Mouse (Mus musculus) embryonic facial prominence, embryonic 15.5 days (tissue): ENCODE data around the gene Pdss2. TPM values are rescaled to one million over a fixed set of nuclear protein-coding genes. Genes with fewer than 3 reads are reported as not detected.

Source experiments
- ATAC-seq: fragments of 200-750 bp; cut with Nextera tagmentation; 2 replicates; pipeline ENCODE4 v1.8.0; 2017; ENCODE audit warnings: low read depth, moderate TSS enrichment; ENCODE audit not compliant: insufficient number of reproducible peaks, low FRiP score, low TSS enrichment
- H3K27ac ChIP-seq: fragments of 300-500 bp; sonication (generic); replicated peaks from 2 replicates; pipeline ENCODE4 v1.5.1; 2015; ENCODE audit warnings: mild to moderate bottlenecking, inconsistent platforms
- H3K27me3 ChIP-seq: fragments of 300-500 bp; sonication (generic); 2 replicates; pipeline ENCODE4 v1.6.1; 2015; ENCODE audit warnings: inconsistent platforms
- H3K36me3 ChIP-seq: fragments of 300-500 bp; sonication (generic); 2 replicates; pipeline ENCODE4 v1.6.1; 2015; ENCODE audit warnings: mild to moderate bottlenecking, inconsistent platforms
- H3K4me1 ChIP-seq: fragments of 300-500 bp; sonication (generic); 2 replicates; pipeline ENCODE4 v1.6.1; 2015; ENCODE audit warnings: inconsistent platforms
- H3K4me2 ChIP-seq: fragments of 300-500 bp; sonication (generic); replicated peaks from 2 replicates; pipeline ENCODE4 v1.6.1; 2015; ENCODE audit warnings: mild to moderate bottlenecking, inconsistent platforms
- H3K4me3 ChIP-seq: fragments of 300-500 bp; sonication (generic); replicated peaks from 2 replicates; pipeline ENCODE4 v1.5.1; 2015; ENCODE audit warnings: mild to moderate bottlenecking, inconsistent platforms
- H3K9ac ChIP-seq: fragments of 300-500 bp; sonication (generic); 2 replicates; pipeline ENCODE4 v1.6.1; 2015; ENCODE audit warnings: inconsistent platforms
- H3K9me3 ChIP-seq: fragments of 300-500 bp; sonication (generic); replicated peaks from 2 replicates; pipeline ENCODE4 v1.6.1; 2016; ENCODE audit warnings: inconsistent platforms
- WGBS: fragments of 180-500 bp; shearing (Covaris S2); methylation state at CpG from one replicate; pipeline ENCODE4 v1.1.7; 2015; 5-methylcytosine and 5-hydroxymethylcytosine counted together
- polyA plus RNA-seq: library from polyadenylated mRNA; unstranded; fragments of >200 nt; fragmentation: Nextera tagmentation; extraction: Ambion mirVana; gene quantifications from 2 replicates; pipeline ENCODE4 v1.2.1, GENCODE M21; 2015

Gene Pdss2
- polyA plus RNA-seq, 1 experiment from 2014 or later: 11.2 TPM

DNA sequence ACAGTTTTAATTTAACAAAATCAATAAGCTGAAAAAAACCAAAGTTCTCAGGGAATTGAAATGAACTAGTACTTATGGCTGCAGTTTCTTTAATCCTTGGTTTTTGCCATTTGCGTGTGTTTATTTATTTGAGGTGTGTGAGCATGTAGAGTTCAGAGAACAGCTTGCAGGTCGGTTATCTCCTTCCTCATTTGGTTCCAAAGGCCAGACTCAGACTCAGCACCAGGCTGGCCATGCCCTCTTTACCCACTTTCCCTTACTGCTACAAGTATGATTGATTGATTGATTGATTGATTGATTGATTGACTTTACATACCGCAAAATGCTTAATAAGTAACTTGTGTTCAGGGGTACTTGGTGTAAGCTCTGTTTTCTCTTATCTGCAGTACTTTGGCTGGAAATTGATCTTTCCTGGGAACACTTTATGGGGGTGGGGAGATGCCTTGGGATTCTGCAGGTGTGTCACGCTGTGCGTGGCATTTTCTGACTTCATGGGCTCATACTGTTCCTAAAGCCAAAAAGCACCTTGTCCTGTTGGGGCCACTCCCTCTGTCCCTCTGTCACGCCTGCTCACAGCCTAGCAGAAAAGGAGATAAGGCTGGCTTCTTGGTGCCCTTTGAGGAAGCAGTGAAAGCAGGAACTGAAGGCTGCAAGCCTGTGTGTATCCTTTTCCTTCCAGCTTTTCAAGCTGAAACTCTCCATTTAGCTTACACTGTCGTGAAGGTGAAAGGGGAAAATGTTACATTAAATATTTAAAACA lies 91.6 kb downstream of the Pdss2 start:
- Histone ChIP-seq H3K36me3 (no peaks in the 10 kb centered on the region), H3K27ac (no peak overlapping the region), H3K9me3 (no peaks in the 10 kb centered on the region), H3K4me2 (no peak overlapping the region), H3K27me3 (no peaks in the 10 kb centered on the region), H3K9ac (no peak overlapping the region), H3K4me3 (no peak overlapping the region), H3K4me1 (no peaks in the 10 kb centered on the region)
- 65% methylated on average over 7 of the region's 7 CpGs for WGBS
- no peak for ATAC-seq

DNA sequence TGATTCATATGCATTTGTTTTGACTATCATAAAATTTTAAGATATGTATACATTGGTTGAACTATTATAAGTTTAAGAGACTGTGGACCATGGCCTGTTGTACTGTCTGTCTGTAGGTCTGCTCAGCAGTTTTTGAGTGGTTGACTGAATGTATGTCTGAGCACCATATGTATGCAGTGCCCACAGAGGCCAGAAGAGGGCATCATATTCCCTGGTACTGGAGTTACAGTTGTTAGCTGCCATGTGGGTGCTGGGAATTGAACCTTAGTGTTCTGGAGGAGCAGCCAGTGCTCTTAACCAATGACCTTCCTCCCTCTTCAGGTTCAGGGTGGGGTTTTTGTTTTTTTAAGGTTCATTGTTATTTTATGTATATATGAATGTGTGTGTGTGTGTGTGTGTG lies 93.9 kb downstream of the Pdss2 start:
- Histone ChIP-seq H3K4me1 (no peaks in the 10 kb centered on the region), H3K9ac (no peak overlapping the region), H3K4me3 (no peak overlapping the region), H3K27ac (no peak overlapping the region), H3K36me3 (no peaks in the 10 kb centered on the region), H3K4me2 (no peak overlapping the region), H3K9me3 (no peaks in the 10 kb centered on the region), H3K27me3 (no peaks in the 10 kb centered on the region)
- no peak for ATAC-seq

GRCm38 (mm10) chr10:43317327-43317951 lies 96.2 kb downstream of the Pdss2 start:
- Histone ChIP-seq H3K27ac (no peak overlapping the region), H3K36me3 (no peaks in the 10 kb centered on the region), H3K4me1 (no peaks in the 10 kb centered on the region), H3K27me3 (no peaks in the 10 kb centered on the region), H3K4me3 (no peak overlapping the region), H3K9ac (no peak overlapping the region), H3K4me2 (no peak overlapping the region), H3K9me3 (no peaks in the 10 kb centered on the region)
- 73% methylated on average over 9 of the region's 9 CpGs for whole genome bisulfite sequencing
- ATAC-seq: no peak

DNA sequence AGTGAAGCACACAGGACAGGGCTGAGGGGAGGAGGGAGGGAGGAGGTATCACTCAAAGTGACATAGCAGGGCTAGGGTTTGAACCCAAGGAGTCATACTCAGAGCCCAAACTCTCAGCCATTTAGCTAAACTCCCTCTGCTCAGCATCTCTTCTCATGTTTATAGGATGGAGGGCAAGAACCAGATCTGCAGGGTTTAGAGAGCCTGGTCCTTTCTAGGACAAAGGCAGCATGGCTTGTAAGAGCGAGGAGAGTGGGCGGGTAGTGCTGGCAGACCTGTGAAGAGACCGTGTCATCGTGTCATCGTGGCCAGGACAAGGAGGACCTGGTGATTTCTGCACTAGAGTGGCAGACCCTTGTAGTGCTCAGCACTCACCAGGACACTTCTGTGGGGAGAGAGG lies 99.7 kb downstream of the Pdss2 start:
- Histone ChIP-seq H3K4me3 (no peak overlapping the region), H3K36me3 (no peaks in the 10 kb centered on the region), H3K27me3 (no peaks in the 10 kb centered on the region), H3K27ac (no peak overlapping the region), H3K4me1 (no peaks in the 10 kb centered on the region), H3K4me2 (no peak overlapping the region), H3K9ac (no peak overlapping the region), H3K9me3 (no peaks in the 10 kb centered on the region)
- no peak for ATAC-seq
- WGBS: 84% methylated on average over 5 of the region's 5 CpGs

GRCm38 (mm10) chr10:43322446-43323178 lies 101.3 kb downstream of the Pdss2 start:
- Histone ChIP-seq H3K27ac (no peak overlapping the region), H3K27me3 (no peaks in the 10 kb centered on the region), H3K4me3 (no peak overlapping the region), H3K9me3 (no peaks in the 10 kb centered on the region), H3K4me2 (no peak overlapping the region), H3K36me3 (no peaks in the 10 kb centered on the region), H3K9ac (no peak overlapping the region), H3K4me1 (no peaks in the 10 kb centered on the region)
- no peak for ATAC-seq
- WGBS: 57% methylated on average over 9 of the region's 9 CpGs

- H3K9me3 ChIP-seq: no peaks in the 10 kb centered on the region
- no peak overlapping the region for H3K4me2 ChIP-seq
- no peaks in the 10 kb centered on the region for H3K36me3 ChIP-seq
- H3K4me1 ChIP-seq: no peaks in the 10 kb centered on the region
- H3K27me3 ChIP-seq: no peaks in the 10 kb centered on the region
- no peak overlapping the region for H3K9ac ChIP-seq
- H3K27ac ChIP-seq: no peak overlapping the region
- 61% methylated on average over 8 of the region's 8 CpGs for WGBS
- H3K4me3 ChIP-seq: no peak overlapping the region
- ATAC-seq: no peak
These were observed 102.1 kb downstream of the Pdss2 start for GRCm38 (mm10) chr10:43323386-43323785.

DNA sequence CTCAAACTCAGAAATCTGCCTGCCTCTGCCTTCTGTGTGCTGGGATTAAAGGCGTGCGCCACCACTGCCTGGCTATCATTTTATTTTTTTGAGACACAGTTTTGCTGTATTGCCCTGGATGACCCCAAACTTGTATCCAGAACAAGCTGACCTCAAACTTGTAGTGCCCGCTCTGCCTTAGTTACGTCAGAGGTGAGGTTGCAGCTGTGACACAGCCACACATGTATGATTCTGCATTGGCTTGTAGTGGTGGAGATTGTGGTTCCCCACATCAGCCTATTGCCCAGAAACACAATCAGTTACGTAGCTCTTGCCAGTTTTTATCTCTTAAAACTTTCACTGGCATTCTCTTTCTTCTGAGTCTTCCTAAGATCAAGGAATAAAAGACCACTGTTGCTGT lies 108.5 kb downstream of the Pdss2 start:
- H3K9ac ChIP-seq: no peak overlapping the region
- H3K4me1 ChIP-seq: peaks cover 19% of the 10 kb centered on the region
- no peak overlapping the region for H3K4me3 ChIP-seq
- H3K27ac ChIP-seq: no peak overlapping the region
- H3K36me3 ChIP-seq: no peaks in the 10 kb centered on the region
- H3K9me3 ChIP-seq: no peaks in the 10 kb centered on the region
- WGBS: 97% methylated on average over 5 of the region's 5 CpGs
- ATAC-seq: no peak
- no peaks in the 10 kb centered on the region for H3K27me3 ChIP-seq
- no peak overlapping the region for H3K4me2 ChIP-seq

DNA sequence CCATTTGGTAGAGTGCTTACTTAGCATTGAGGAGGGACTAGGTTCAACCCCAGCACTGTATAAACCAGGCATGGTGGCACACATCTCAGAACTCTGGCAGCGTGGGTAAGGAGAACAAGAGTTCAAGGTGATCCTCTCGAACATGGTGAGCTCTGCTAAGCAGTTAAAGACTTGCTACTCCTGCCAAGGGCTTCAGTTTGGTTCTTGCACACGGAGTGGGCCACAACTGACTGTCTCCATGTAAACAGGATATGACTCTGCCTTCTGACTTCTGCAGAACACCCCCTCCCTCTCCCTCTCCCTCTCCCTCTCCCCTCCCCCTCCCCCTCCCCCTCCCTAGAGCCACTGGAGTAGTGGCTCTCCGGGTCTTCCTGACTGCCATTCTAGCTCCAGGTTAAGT lies 109.4 kb downstream of the Pdss2 start:
- H3K36me3 ChIP-seq: no peaks in the 10 kb centered on the region
- H3K27ac ChIP-seq: no peak overlapping the region
- no peaks in the 10 kb centered on the region for H3K27me3 ChIP-seq
- H3K9me3 ChIP-seq: no peaks in the 10 kb centered on the region
- no peak overlapping the region for H3K9ac ChIP-seq
- H3K4me3 ChIP-seq: no peak overlapping the region
- H3K4me2 ChIP-seq: no peak overlapping the region
- ATAC-seq: no peak
- 43% methylated on average over 4 of the region's 4 CpGs for WGBS
- peaks cover 19% of the 10 kb centered on the region for H3K4me1 ChIP-seq

- Histone ChIP-seq H3K4me1 (peaks cover 19% of the 10 kb centered on the region), H3K4me3 (no peak overlapping the region), H3K9me3 (no peaks in the 10 kb centered on the region), H3K36me3 (no peaks in the 10 kb centered on the region), H3K27ac (no peak overlapping the region), H3K4me2 (0 out of 2 replicates have a peak overlapping the region, but pooled peaks have one; percentile 10), H3K9ac (no peak overlapping the region), H3K27me3 (no peaks in the 10 kb centered on the region)
- 22% methylated on average over 15 of the region's 15 CpGs for WGBS
- no peak; the same call in 1 of the 2 replicates for ATAC-seq
These were observed 110.8 kb downstream of the Pdss2 start for GRCm38 (mm10) chr10:43331931-43332701.

DNA sequence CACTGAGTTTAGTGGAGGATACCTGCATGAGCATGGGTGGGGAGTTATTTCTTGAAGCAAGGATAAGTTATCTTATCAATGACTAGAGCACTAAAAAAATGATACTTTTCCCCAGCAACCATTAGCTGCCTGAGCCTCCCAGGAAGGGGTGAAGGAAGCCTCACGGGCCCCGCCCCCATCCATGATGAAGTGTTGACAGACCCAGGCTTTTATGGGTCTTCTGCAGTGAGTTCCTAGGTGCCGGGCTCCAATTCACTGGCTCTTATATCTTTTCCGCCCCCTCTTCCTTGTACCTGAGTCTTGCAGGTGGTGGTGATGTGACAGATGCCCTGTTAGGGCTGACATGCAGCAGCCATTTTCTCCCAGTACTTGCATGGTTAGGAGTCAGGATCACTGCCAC lies 114.6 kb downstream of the Pdss2 start:
- 80% methylated on average over 4 of the region's 4 CpGs for WGBS
- H3K4me3 ChIP-seq: no peak overlapping the region
- no peak overlapping the region for H3K9ac ChIP-seq
- no peaks in the 10 kb centered on the region for H3K36me3 ChIP-seq
- ATAC-seq: no peak
- no peak overlapping the region for H3K4me2 ChIP-seq
- H3K9me3 ChIP-seq: no peaks in the 10 kb centered on the region
- peaks cover 19% of the 10 kb centered on the region for H3K4me1 ChIP-seq
- no peak overlapping the region for H3K27ac ChIP-seq
- no peaks in the 10 kb centered on the region for H3K27me3 ChIP-seq

DNA sequence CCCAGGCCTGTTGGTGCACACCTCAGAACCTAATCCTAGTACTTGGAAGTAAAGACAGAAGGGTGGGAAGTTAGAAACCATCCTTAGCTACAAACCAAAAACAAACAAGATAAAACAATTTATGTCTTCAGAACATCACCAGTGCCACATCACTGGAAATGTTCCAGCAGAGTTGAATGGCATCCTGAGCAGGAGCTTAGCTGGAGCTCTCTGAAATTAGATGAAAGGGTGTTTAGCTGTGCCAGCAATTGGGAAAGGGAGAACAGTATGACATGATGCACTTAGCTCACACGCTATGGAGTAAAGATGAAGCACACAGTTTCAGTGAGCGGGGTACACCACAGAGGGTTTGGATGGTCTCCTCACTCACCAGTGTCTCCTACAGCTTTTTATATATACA lies 115.8 kb downstream of the Pdss2 start:
- Histone ChIP-seq H3K36me3 (no peaks in the 10 kb centered on the region), H3K27me3 (no peaks in the 10 kb centered on the region), H3K4me1 (peaks cover 10% of the 10 kb centered on the region), H3K4me3 (no peak overlapping the region), H3K9ac (no peak overlapping the region), H3K9me3 (no peaks in the 10 kb centered on the region), H3K27ac (no peak overlapping the region), H3K4me2 (no peak overlapping the region)
- 84% methylated on average over 2 of the region's 2 CpGs for WGBS
- ATAC-seq: no peak
